Comparison of ENCODE assay signal across 32 mouse cellular contexts in genomic region chr4:124614189-124614588, GRCm38 (mm10). TPM values are rescaled to one million over a fixed set of nuclear protein-coding genes. Genes with fewer than 3 reads are reported as not detected.
DNase-seq lines count a peak whose midpoint lies in the region; ATAC-seq lines count a peak whose summit lies in the region.
"Had no signal": no experiment of that assay in that cellular context is flagged by ENCODE, and none has a peak within 500 bp of the region (broad histone marks: within the 10 kb centered on the region; RNA-seq: fewer than 3 reads in every experiment).

No protein-coding gene starts in this region.

- peak; percentile 38 for DNase-seq in embryonic facial prominence, embryonic 11.5 days (ENCODE audit: low spot score)
- no peak for DNase-seq in embryonic facial prominence, embryonic 10.5 days (ENCODE audit: low spot score)
- DNase-seq in lung, adult 18-20 months: no peak
- peak; percentile 58 for DNase-seq in embryo, embryonic 10.5 days (ENCODE audit: low spot score)
- peak; percentile 44 for DNase-seq in mesoderm, embryonic 11.5 days (ENCODE audit: low read depth, low spot score)
- no peak for DNase-seq in cerebellum, adult 9-11 months
- no peak for DNase-seq in cerebellum, postnatal 36 days
- DNase-seq: adrenal gland, postnatal 10 days; cerebellum, adult 11-12 months; cerebellum, postnatal 14 days; gastrocnemius, postnatal 36 days; heart, adult 18-20 months; heart, postnatal 36 days; kidney, adult 9 months; kidney, postnatal 36 days; liver; lung, postnatal 36 days; right cerebral cortex, postnatal 25 days; thymus, adult 18-20 months; thymus, postnatal 25 days had no signal

- H3K4me3 ChIP-seq in embryonic facial prominence, embryonic 11.5 days (ENCODE audit: low read depth, low read length): no peak overlapping the region
- no peak overlapping the region for H3K4me3 ChIP-seq in embryonic facial prominence, embryonic 10.5 days
- no peak overlapping the region for H3K4me3 ChIP-seq in lung, embryonic 16.5 days (ENCODE audit: low read length)
- H3K4me3 ChIP-seq: hindbrain, embryonic 13.5 days; lung, embryonic 15.5 days; megakaryocyte, embryonic 14.5 days; midbrain, embryonic 13.5 days had no signal

- H3K27me3 ChIP-seq in embryonic facial prominence, embryonic 11.5 days (ENCODE audit: control insufficient read depth, insufficient read depth, low read length): no peaks in the 10 kb centered on the region
- peaks cover 39% of the 10 kb centered on the region for H3K27me3 ChIP-seq in embryonic facial prominence, embryonic 10.5 days (replicated peaks; ENCODE audit: low read depth, poor library complexity, severe bottlenecking)
- H3K27me3 ChIP-seq in lung, embryonic 16.5 days (ENCODE audit: control insufficient read depth, insufficient read depth, low read depth, low read length): no peaks in the 10 kb centered on the region
- H3K27me3 ChIP-seq: lung, embryonic 15.5 days had no signal

- H3K9me3 ChIP-seq in embryonic facial prominence, embryonic 11.5 days (replicated peaks; ENCODE audit: control insufficient read depth, low read length): no peaks in the 10 kb centered on the region
- H3K9me3 ChIP-seq in embryonic facial prominence, embryonic 10.5 days: no peaks in the 10 kb centered on the region
- no peaks in the 10 kb centered on the region for H3K9me3 ChIP-seq in lung, embryonic 16.5 days (ENCODE audit: control insufficient read depth, low read length)
- H3K9me3 ChIP-seq: hindbrain, embryonic 13.5 days; lung, embryonic 15.5 days; megakaryocyte, embryonic 14.5 days; midbrain, embryonic 13.5 days had no signal

- no peak overlapping the region for H3K4me2 ChIP-seq in embryonic facial prominence, embryonic 11.5 days (ENCODE audit: low read depth, low read length)
- no peak overlapping the region for H3K4me2 ChIP-seq in lung, embryonic 16.5 days (ENCODE audit: low read depth, low read length)
- H3K4me2 ChIP-seq: heart, embryonic 11.5 days; hindbrain, embryonic 13.5 days; lung, embryonic 15.5 days; midbrain, embryonic 13.5 days had no signal

- no peaks in the 10 kb centered on the region for H3K36me3 ChIP-seq in embryonic facial prominence, embryonic 11.5 days (replicated peaks; ENCODE audit: control insufficient read depth, insufficient read depth, low read depth, low read length)
- no peaks in the 10 kb centered on the region for H3K36me3 ChIP-seq in embryonic facial prominence, embryonic 10.5 days (replicated peaks)
- no peaks in the 10 kb centered on the region for H3K36me3 ChIP-seq in lung, embryonic 16.5 days (ENCODE audit: control insufficient read depth, insufficient read depth, low read length)
- H3K36me3 ChIP-seq: hindbrain, embryonic 13.5 days; lung, embryonic 15.5 days; midbrain, embryonic 13.5 days had no signal

- no peaks in the 10 kb centered on the region for H3K4me1 ChIP-seq in embryonic facial prominence, embryonic 11.5 days (ENCODE audit: control insufficient read depth, insufficient read depth, low read length)
- H3K4me1 ChIP-seq in embryonic facial prominence, embryonic 10.5 days: peaks cover 50% of the 10 kb centered on the region
- no peaks in the 10 kb centered on the region for H3K4me1 ChIP-seq in lung, embryonic 16.5 days (replicated peaks; ENCODE audit: control insufficient read depth, insufficient read depth, low read length)
- H3K4me1 ChIP-seq: megakaryocyte, embryonic 14.5 days had no signal

- peak; percentile 51; the same call in 1 of the 2 replicates for ATAC-seq in embryonic facial prominence, embryonic 11.5 days (replicated peaks; ENCODE audit: insufficient number of reproducible peaks, low FRiP score, low TSS enrichment, low read depth)
- ATAC-seq in lung, embryonic 16.5 days (ENCODE audit: low read depth): peak; percentile 38; the same call in 1 of the 2 replicates
- ATAC-seq: forebrain, embryonic 14.5 days; intestine, postnatal 0 days had no signal

- WGBS in embryonic facial prominence, embryonic 11.5 days: 0% methylated on average over 1 of the region's 1 CpGs
- 0% methylated on average over 1 of the region's 1 CpGs for WGBS in embryonic facial prominence, embryonic 10.5 days
- 0% methylated on average over 1 of the region's 1 CpGs for WGBS in lung, embryonic 16.5 days

- H3K9ac ChIP-seq in embryonic facial prominence, embryonic 11.5 days (replicated peaks; ENCODE audit: low read length): no peak overlapping the region
- no peak overlapping the region for H3K9ac ChIP-seq in lung, embryonic 16.5 days (ENCODE audit: low read length)
- H3K9ac ChIP-seq: hindbrain, embryonic 13.5 days; liver, embryonic 14.5 days; lung, embryonic 15.5 days; midbrain, embryonic 13.5 days had no signal

- no peak overlapping the region for H3K27ac ChIP-seq in embryonic facial prominence, embryonic 11.5 days (replicated peaks; ENCODE audit: low read depth, low read length)
- no peak overlapping the region for H3K27ac ChIP-seq in embryonic facial prominence, embryonic 10.5 days (replicated peaks)
- no peak overlapping the region for H3K27ac ChIP-seq in lung, embryonic 16.5 days (ENCODE audit: low read length)
- H3K27ac ChIP-seq: liver, embryonic 14.5 days; lung, embryonic 15.5 days had no signal

RNA-seq across cellular contexts. Expression of gene 3100002H09Rik, which starts 3.6 kb away (rescaled TPM):
- polyA plus RNA-seq in embryonic facial prominence, embryonic 11.5 days (2014; fragmentation: Nextera tagmentation; extraction: Ambion mirVana): not detected in 2 replicates
- polyA plus RNA-seq in embryonic facial prominence, embryonic 10.5 days (2016; fragmentation: Nextera tagmentation; extraction: Ambion mirVana): 0.24 TPM in 1 of 2 replicates, not detected in the other
- not detected in 2 replicates for polyA plus RNA-seq in lung, embryonic 16.5 days (2015; fragmentation: Nextera tagmentation; extraction: Ambion mirVana)
- polyA plus RNA-seq: C2C12; forebrain, embryonic 14.5 days; heart, embryonic 11.5 days; hindbrain, embryonic 13.5 days; intestine, postnatal 0 days; limb, embryonic 11.5 days; liver, embryonic 14.5 days; lung, embryonic 15.5 days; stomach, embryonic 16.5 days had no signal

RNA-seq across cellular contexts. Expression of gene Pou3f1, which starts 42.4 kb away (rescaled TPM):
- polyA plus RNA-seq in embryonic facial prominence, embryonic 11.5 days (2014; fragmentation: Nextera tagmentation; extraction: Ambion mirVana): 2.1 and 3.4 TPM in 2 replicates
- 1.7 and 2.5 TPM in 2 replicates for polyA plus RNA-seq in embryonic facial prominence, embryonic 10.5 days (2016; fragmentation: Nextera tagmentation; extraction: Ambion mirVana)
- polyA plus RNA-seq in lung, embryonic 16.5 days (2015; fragmentation: Nextera tagmentation; extraction: Ambion mirVana): 0.06 and 0.13 TPM in 2 replicates
- polyA plus RNA-seq: intestine, postnatal 0 days had no signal

Comparison
In these comparisons a context has a peak if more than half of its experiments do, and no peak if none do; other contexts are left out.
1. DNase-seq: peak in embryonic facial prominence, embryonic 11.5 days (single experiment), embryo, embryonic 10.5 days (single experiment) and mesoderm, embryonic 11.5 days (single experiment); none in embryonic facial prominence, embryonic 10.5 days (single experiment), lung, adult 18-20 months (0 of 2), cerebellum, adult 9-11 months (single experiment) and cerebellum, postnatal 36 days (0 of 2).